Mouse (Mus musculus): Measurements from ENCODE around the gene Pkig.

DNA sequence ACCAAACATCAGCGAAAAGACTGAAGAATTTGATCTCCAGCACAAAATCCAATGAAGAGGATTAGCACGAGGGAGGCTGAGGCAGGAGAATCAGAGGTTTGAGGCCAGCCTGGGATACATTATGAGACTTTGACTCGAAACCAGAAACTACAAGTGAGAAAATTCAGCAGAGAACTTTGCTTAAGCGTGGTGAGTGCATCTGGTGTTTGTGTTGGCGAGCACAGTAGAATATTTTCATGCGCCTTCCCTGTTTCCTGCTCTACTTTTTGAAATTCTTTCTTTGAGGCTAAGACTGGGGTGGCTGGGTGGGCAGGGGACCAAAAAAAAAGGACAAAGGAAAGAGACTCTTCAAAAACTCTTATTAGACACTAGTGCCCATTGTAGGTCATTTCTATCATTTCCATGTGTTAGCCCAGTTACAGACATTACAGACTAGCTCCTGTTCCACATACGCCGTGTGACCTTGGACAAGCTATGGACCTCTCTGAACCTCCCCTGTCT is 53.2 kb downstream of the Pkig start:
- TF ChIP-seq RCOR1 (IDR thresholded peaks at IDR 0.05; ENCODE audit: low read depth, low read length) (no peak), CTCF (IDR thresholded peaks at IDR 0.05 in 2 of 3, conservative IDR thresholded peaks at IDR 0.05 in 1 of 3; ENCODE audit: control insufficient read depth in 1 of 3, insufficient read depth in 1 of 3, low read depth in 2 of 3, low read length in 3 of 3, poor library complexity in 1 of 3, severe bottlenecking in 1 of 3) (no peak)
